Mouse (Mus musculus): ENCODE data around the gene Gm49486. TPM values are rescaled to one million over a fixed set of nuclear protein-coding genes. Genes with fewer than 3 reads are reported as not detected.

Gm49486 gene
- not detected for polyA plus RNA-seq (2017; shearing (Covaris generic))

GRCm38 (mm10) chr15:79229058-79229821 lies at the start of gene Gm49486, which contains the start of gene Pick1:
Gene Gm49486, plus strand, starts transcription at chr15:79229391.
Gene Pick1, plus strand, starts transcription at chr15:79229173.

GRCm38 (mm10) chr15:79254661-79255060 lies 25.5 kb downstream of the Gm49486 start, which contains the start of gene Slc16a8:
Gene Slc16a8, minus strand, starts transcription at chr15:79254761.

GRCm38 (mm10) chr15:79285399-79285798 lies 56.2 kb downstream of the Gm49486 start, which contains the start of gene Baiap2l2:
Gene Baiap2l2, minus strand, starts transcription at chr15:79285537.

Other genes starting within 250 kb of the Gm49486 start
- 83.9 TPM for gene H1f0, start 200.9 kb upstream of the Gm49486 start, polyA plus RNA-seq (2017; shearing (Covaris generic))
- 1.2 TPM for gene Galr3, start 187.5 kb upstream of the Gm49486 start, polyA plus RNA-seq (2017; shearing (Covaris generic))
- 59.7 TPM for gene Ankrd54, start 166.5 kb upstream of the Gm49486 start, polyA plus RNA-seq (2017; shearing (Covaris generic))
- gene Eif3l, start 154.2 kb upstream of the Gm49486 start, polyA plus RNA-seq (2017; shearing (Covaris generic)), result 155 TPM
- 45.8 TPM for gene Micall1, start 120.5 kb upstream of the Gm49486 start, polyA plus RNA-seq (2017; shearing (Covaris generic))
- gene Polr2f, start 88.4 kb upstream of the Gm49486 start, polyA plus RNA-seq (2017; shearing (Covaris generic)), result 141 TPM
- gene 1700088E04Rik, start 88.1 kb upstream of the Gm49486 start, polyA plus RNA-seq (2017; shearing (Covaris generic)), result 1.8 TPM
- not detected for gene Sox10, start 64.2 kb upstream of the Gm49486 start, polyA plus RNA-seq (2017; shearing (Covaris generic))
- 35.0 TPM for gene Pick1, start 218 bp upstream of the Gm49486 start, polyA plus RNA-seq (2017; shearing (Covaris generic))
- not detected for gene Slc16a8, start 25.4 kb downstream of the Gm49486 start, polyA plus RNA-seq (2017; shearing (Covaris generic))
- gene Baiap2l2, start 56.1 kb downstream of the Gm49486 start, polyA plus RNA-seq (2017; shearing (Covaris generic)), result 2.0 TPM
- 10.1 TPM for gene Pla2g6, start 99.0 kb downstream of the Gm49486 start, polyA plus RNA-seq (2017; shearing (Covaris generic))
- 1.5 TPM for gene Maff, start 117.2 kb downstream of the Gm49486 start, polyA plus RNA-seq (2017; shearing (Covaris generic))
- 53.7 TPM for gene Tmem184b, start 174.2 kb downstream of the Gm49486 start, polyA plus RNA-seq (2017; shearing (Covaris generic))
- gene Csnk1e, start 226.2 kb downstream of the Gm49486 start, polyA plus RNA-seq (2017; shearing (Covaris generic)), result 23.9 TPM